Comparison of ENCODE assay signal across 27 mouse cellular contexts in genomic region chr1:194764951-194765350, GRCm38 (mm10).
"Had no signal": no experiment of that assay in that cellular context is flagged by ENCODE, and none has a peak within 500 bp of the region (broad histone marks: within the 10 kb centered on the region; RNA-seq: fewer than 3 reads in every experiment).

No protein-coding gene starts in this region.

- H3K4me2 ChIP-seq: heart, embryonic 11.5 days; heart, embryonic 13.5 days; heart, embryonic 15.5 days; hindbrain, embryonic 13.5 days; hindbrain, embryonic 15.5 days; kidney, embryonic 15.5 days; limb, embryonic 13.5 days; limb, embryonic 15.5 days; liver, embryonic 12.5 days had no signal

- H3K27me3 ChIP-seq: heart, embryonic 13.5 days; heart, embryonic 15.5 days; hindbrain, embryonic 13.5 days; hindbrain, embryonic 15.5 days; kidney, embryonic 15.5 days; limb, embryonic 13.5 days; limb, embryonic 15.5 days; liver, embryonic 12.5 days had no signal

- H3K4me3 ChIP-seq: gastrocnemius, adult 2 months; heart, adult 2 months; heart, embryonic 13.5 days; heart, embryonic 15.5 days; hindbrain, embryonic 13.5 days; hindbrain, embryonic 15.5 days; kidney, embryonic 15.5 days; limb, embryonic 13.5 days; limb, embryonic 15.5 days; liver, embryonic 12.5 days had no signal

- H3K36me3 ChIP-seq: limb, embryonic 13.5 days; liver, embryonic 12.5 days had no signal

- H3K9me3 ChIP-seq: heart, embryonic 13.5 days; heart, embryonic 15.5 days; hindbrain, embryonic 13.5 days; hindbrain, embryonic 15.5 days; kidney, embryonic 15.5 days; limb, embryonic 13.5 days; limb, embryonic 15.5 days; liver, embryonic 12.5 days had no signal

- ATAC-seq: hindbrain, postnatal 0 days; intestine, embryonic 16.5 days; liver, embryonic 12.5 days had no signal

- DNase-seq: gastrocnemius, adult 2 months; gastrocnemius, postnatal 10 days; gastrocnemius, postnatal 25 days; heart, adult 2 months; heart, postnatal 14 days; heart, postnatal 36 days; kidney, adult 11 months; kidney, adult 2 months; kidney, adult 9 months; kidney, postnatal 14 days; kidney, postnatal 36 days; layer of hippocampus, adult 9-11 months; layer of hippocampus, postnatal 36 days; left cerebral cortex, postnatal 4 days had no signal

- H3K27ac ChIP-seq: gastrocnemius, adult 2 months; heart, adult 2 months; heart, embryonic 13.5 days; heart, embryonic 15.5 days; hindbrain, embryonic 13.5 days; hindbrain, embryonic 15.5 days; hindbrain, postnatal 0 days; kidney, embryonic 15.5 days; kidney, postnatal 0 days; limb, embryonic 13.5 days; limb, embryonic 15.5 days; liver, embryonic 12.5 days; liver, embryonic 14.5 days had no signal

- H3K9ac ChIP-seq: heart, embryonic 13.5 days; heart, embryonic 15.5 days; hindbrain, embryonic 13.5 days; hindbrain, embryonic 15.5 days; kidney, embryonic 15.5 days; limb, embryonic 13.5 days; limb, embryonic 15.5 days; liver, embryonic 12.5 days; liver, embryonic 14.5 days had no signal

- H3K4me1 ChIP-seq: hindbrain, embryonic 15.5 days; kidney, embryonic 15.5 days; limb, embryonic 15.5 days had no signal
